Mouse (Mus musculus) C2C12 (cell line): Measurements from ENCODE around the gene Surf1.

Source experiments
- CEBPB ChIP-seq: IDR thresholded peaks from one replicate; pipeline ENCODE4 v1.6.1; 2011; ENCODE audit warnings: low read depth, mild to moderate bottlenecking, control low read depth, moderate library complexity
- CTCF ChIP-seq: IDR thresholded peaks from one replicate; pipeline ENCODE4 v1.5.1; 2011; ENCODE audit not compliant: control insufficient read depth, insufficient read depth, insufficient read length
- MAX ChIP-seq: IDR thresholded peaks from one replicate; pipeline ENCODE4 v1.6.1; 2011; ENCODE audit warnings: mild to moderate bottlenecking, control low read depth
- MYOD1 ChIP-seq: IDR thresholded peaks from one replicate; pipeline ENCODE4 v1.6.1; 2011; ENCODE audit warnings: low read depth; ENCODE audit not compliant: control insufficient read depth, insufficient read length
- MYOG ChIP-seq: IDR thresholded peaks from one replicate; pipeline ENCODE4 v1.6.1; 2011; ENCODE audit not compliant: control insufficient read depth, insufficient read length; ENCODE audit errors: extremely low read depth
- USF1 ChIP-seq: IDR thresholded peaks from one replicate; pipeline ENCODE4 v1.6.1; 2011; ENCODE audit warnings: low read depth, mild to moderate bottlenecking, control low read depth, moderate library complexity

- TF ChIP-seq CTCF (no peak), USF1 (no peak), CEBPB (no peak), MYOG (no peak), MAX (no peak), MYOD1 (no peak)
Observed at GRCm38 (mm10) chr2:26932473-26933303, 16.4 kb upstream of the Surf1 start.
